Mouse (Mus musculus): ENCODE results near the gene Vsnl1. TPM values are rescaled to one million over a fixed set of nuclear protein-coding genes. Genes with fewer than 3 reads are reported as not detected.

The Vsnl1 gene
- polyA plus RNA-seq, 1 experiment from 2014 or later = 0.62 TPM

DNA sequence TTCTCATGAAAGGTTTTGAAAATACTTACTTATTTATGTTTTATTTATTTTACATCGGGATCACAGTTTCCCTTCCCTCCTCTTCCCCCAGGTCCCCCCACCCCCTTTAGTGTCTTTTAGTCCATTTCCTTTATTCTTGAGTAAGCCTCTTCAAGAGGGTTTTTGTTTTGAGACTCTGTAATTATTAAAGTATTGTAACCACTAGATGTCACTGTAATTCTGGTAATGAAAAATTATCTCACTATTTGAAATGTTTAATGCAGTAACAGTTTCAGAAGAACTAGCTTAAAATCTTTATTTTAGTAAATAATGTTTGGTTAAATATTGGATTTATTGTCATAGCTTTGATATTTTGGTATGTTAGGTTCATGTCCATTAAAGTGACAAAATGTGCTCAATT, 122.6 kb downstream of the Vsnl1 start:
- Histone ChIP-seq H3K36me3 (0 out of 2 replicates have a peak, but pooled peaks cover 3% of the 10 kb centered on the region), H3K4me3 (replicated peaks) (no peak overlapping the region), H3K27ac (no peak overlapping the region), H3K4me1 (replicated peaks) (no peaks in the 10 kb centered on the region), H3K9ac (no peak overlapping the region), H3K4me2 (replicated peaks) (no peak overlapping the region), H3K27me3 (replicated peaks) (no peaks in the 10 kb centered on the region), H3K9me3 (no peaks in the 10 kb centered on the region)
- no peak for ATAC-seq
- WGBS = 60% methylated on average over 1 of the region's 1 CpGs

DNA sequence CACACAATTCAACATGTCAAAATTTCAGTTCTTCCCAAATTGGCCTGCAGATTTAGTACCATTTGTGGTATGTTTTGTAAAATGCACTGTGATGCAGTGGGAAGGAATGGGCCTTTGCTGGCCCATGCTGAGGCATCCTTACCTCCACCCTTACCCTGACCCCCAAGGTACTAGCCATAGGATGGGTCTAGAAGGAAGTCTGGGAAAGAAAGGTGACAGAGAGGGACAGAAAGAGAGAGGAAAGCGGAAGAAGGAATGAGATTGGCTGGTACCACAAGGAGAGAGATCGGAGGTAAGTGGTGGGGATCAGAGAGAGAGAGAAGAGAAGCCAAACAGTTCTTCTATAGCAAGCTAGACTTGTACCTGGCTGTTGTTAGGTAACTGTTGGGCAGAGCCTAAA, 125.3 kb downstream of the Vsnl1 start:
- no peak overlapping the region for H3K4me3 ChIP-seq (replicated peaks)
- ATAC-seq = no peak
- no peaks in the 10 kb centered on the region for H3K4me1 ChIP-seq (replicated peaks)
- no peak overlapping the region for H3K4me2 ChIP-seq (replicated peaks)
- H3K27me3 ChIP-seq (replicated peaks) = no peaks in the 10 kb centered on the region
- no peaks in the 10 kb centered on the region for H3K9me3 ChIP-seq
- 98% methylated on average over 2 of the region's 2 CpGs for WGBS
- peaks cover 8% of the 10 kb centered on the region; the same call in 1 of the 2 replicates for H3K36me3 ChIP-seq
- no peak overlapping the region for H3K9ac ChIP-seq
- H3K27ac ChIP-seq = no peak overlapping the region

DNA sequence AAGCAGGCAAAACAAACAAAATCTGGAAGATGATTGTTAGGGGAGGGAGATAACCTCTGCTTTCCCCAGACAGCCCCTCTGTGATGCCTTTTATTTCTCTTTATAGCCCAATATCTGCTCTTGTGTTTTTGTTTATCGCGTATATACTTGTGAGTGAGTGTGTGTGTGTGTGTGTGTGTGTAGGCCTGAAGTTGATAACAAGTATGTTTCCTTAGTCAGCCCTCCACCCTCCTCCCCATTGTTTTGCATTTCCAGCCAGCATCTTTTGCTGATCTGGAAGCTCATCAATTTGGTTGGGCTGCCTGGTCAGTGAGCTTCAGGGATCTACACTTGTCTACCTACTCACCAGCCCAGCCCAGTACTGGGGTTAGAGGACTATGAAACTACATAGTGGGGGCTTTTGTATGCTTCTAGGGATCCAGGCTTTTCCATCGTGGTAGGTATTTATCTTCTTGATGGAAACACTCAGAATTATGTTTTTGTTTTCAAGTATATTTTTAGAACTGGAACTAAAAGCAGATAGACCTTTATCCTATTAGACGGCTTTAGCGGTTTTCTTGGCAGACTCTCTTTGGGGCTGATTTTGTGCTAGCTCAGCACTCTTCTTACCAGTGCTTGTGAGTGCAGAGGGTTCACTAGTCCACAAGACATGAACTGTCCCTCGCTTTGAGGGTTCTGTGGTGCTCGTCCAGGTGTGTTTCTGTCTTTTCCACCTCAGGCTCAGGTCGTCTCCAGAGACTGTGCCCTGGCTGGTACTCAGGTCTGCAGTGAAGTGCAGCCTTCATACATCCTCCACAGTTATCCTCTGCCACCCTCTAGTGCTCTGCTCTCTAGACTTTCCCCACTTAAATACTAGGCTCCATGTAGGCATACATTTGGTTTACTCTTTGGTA, 129.4 kb downstream of the Vsnl1 start:
- Histone ChIP-seq H3K36me3 (peaks cover 22% of the 10 kb centered on the region), H3K9ac (no peak overlapping the region), H3K27ac (no peak overlapping the region), H3K9me3 (no peaks in the 10 kb centered on the region), H3K4me2 (replicated peaks) (no peak overlapping the region), H3K4me3 (replicated peaks) (no peak overlapping the region), H3K27me3 (replicated peaks) (no peaks in the 10 kb centered on the region), H3K4me1 (replicated peaks) (no peaks in the 10 kb centered on the region)
- ATAC-seq = no peak
- WGBS = 91% methylated on average over 8 of the region's 8 CpGs

DNA sequence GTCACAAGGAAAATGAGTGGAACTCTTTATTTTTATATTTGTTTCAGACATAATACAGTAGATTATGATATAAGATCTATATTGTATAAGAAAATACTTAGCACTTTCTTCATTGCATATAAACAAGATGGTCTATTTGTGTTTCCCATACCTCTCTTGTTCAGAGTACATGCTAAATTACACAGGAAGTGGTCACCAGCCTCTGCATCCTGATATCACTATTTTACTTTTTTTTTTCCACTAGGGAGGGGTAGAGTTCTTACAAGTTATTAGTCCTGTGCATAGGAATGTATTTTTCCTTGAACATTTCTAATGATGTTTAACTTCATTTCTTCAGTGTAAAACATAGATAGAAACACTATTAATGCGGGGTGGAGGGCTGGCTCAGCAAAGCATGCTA, 135.6 kb downstream of the Vsnl1 start:
- 94% methylated on average over 1 of the region's 1 CpGs for WGBS
- Histone ChIP-seq H3K27ac (no peak overlapping the region), H3K4me1 (replicated peaks) (no peaks in the 10 kb centered on the region), H3K9ac (no peak overlapping the region), H3K4me2 (replicated peaks) (no peak overlapping the region), H3K36me3 (peaks cover 15% of the 10 kb centered on the region), H3K4me3 (replicated peaks) (no peak overlapping the region), H3K27me3 (replicated peaks) (no peaks in the 10 kb centered on the region), H3K9me3 (no peaks in the 10 kb centered on the region)
- ATAC-seq = no peak

DNA sequence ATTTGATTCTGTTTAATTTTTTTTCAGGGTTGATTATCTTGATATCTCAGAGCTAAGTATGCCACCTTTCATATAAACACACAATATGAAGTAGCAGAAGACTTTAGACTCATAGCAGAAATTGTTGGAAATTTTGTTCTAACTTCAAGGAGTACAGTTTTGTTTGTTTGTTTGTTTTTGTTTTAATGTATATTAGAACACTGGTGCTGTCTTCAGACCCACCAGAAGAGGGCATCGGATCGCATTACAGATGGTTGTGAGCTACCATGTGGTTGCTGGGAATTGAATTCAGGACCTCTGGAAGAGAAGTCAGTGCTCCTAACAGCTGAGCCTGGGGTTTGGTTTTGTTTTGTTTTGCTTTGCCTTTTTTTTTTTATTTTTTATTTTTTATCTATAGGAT, 150.0 kb downstream of the Vsnl1 start:
- H3K4me2 ChIP-seq (replicated peaks) = no peak overlapping the region
- no peak overlapping the region for H3K9ac ChIP-seq
- 98% methylated on average over 2 of the region's 2 CpGs for WGBS
- H3K4me1 ChIP-seq (replicated peaks) = no peaks in the 10 kb centered on the region
- no peak overlapping the region for H3K27ac ChIP-seq
- no peaks in the 10 kb centered on the region for H3K9me3 ChIP-seq
- H3K36me3 ChIP-seq = peaks cover 10% of the 10 kb centered on the region
- H3K27me3 ChIP-seq (replicated peaks) = no peaks in the 10 kb centered on the region
- no peak overlapping the region for H3K4me3 ChIP-seq (replicated peaks)
- no peak for ATAC-seq

DNA sequence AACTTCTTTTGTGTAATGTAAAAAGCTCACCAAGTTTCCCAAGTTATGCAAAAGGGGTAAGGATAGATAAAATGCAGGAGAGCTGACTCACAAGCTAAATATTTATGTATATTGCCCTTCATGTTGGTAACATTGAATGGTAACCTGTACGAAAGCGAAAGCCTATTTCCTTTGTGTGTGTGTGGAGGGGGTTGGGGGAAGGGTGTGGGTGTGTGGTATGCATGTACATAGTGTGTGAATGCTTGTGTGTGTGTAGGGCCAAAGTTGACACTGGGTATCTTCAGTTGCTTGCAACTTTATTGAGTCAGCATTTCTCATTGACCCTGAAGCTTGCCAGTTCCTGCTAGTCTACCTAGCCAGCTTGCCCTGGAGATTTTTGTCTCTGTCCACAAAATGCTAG, 154.8 kb downstream of the Vsnl1 start:
- H3K4me1 ChIP-seq (replicated peaks) = no peaks in the 10 kb centered on the region
- no peak overlapping the region for H3K4me2 ChIP-seq (replicated peaks)
- no peak overlapping the region for H3K9ac ChIP-seq
- 85% methylated on average over 2 of the region's 2 CpGs for WGBS
- H3K27me3 ChIP-seq (replicated peaks) = no peaks in the 10 kb centered on the region
- H3K9me3 ChIP-seq = no peaks in the 10 kb centered on the region
- ATAC-seq = no peak
- H3K27ac ChIP-seq = no peak overlapping the region
- 0 out of 2 replicates have a peak, but pooled peaks cover 14% of the 10 kb centered on the region for H3K36me3 ChIP-seq
- H3K4me3 ChIP-seq (replicated peaks) = no peak overlapping the region

DNA sequence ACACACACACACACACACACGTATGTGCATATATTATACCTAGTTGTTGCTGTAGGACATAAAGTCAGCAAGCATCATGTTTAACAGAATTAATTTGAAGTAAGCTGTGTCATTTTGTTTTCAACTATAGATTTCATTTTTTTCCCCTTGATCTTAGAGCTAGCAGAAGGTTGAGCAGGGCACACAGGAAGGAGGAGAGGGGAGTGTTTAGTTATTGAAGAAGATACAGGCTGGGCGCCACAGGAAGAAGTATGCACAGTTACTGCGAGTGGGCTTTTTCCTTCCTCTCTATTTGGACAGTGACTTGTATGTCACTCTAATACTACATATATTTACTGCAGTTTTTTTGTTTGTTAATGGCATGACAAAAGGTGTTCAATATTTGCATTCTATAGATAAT, 156.5 kb downstream of the Vsnl1 start:
- Histone ChIP-seq H3K9ac (no peak overlapping the region), H3K27ac (no peak overlapping the region), H3K9me3 (no peaks in the 10 kb centered on the region), H3K4me1 (replicated peaks) (no peaks in the 10 kb centered on the region), H3K4me3 (replicated peaks) (no peak overlapping the region), H3K27me3 (replicated peaks) (no peaks in the 10 kb centered on the region), H3K4me2 (replicated peaks) (no peak overlapping the region), H3K36me3 (0 out of 2 replicates have a peak, but pooled peaks cover 8% of the 10 kb centered on the region)
- no peak for ATAC-seq
- WGBS = 88% methylated on average over 3 of the region's 3 CpGs

DNA sequence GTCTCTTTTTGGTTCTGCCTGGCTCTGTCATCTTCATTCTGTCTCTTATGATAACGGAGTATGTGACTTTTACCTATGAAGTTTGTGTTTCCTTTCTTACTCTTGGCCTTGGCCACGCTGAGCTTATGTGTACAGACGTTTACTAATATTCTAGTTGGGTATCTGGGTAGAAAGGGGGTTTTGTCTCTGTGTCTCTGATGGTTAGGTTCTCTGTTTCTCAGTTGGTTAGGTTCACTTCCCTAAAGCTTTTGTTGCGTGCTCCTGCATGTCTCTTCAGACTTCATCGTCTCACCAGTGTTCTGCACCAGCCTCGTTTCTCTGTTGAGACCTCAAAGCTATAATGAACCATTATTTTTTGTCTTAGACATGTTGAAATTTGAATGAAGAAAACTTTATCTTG, 159.2 kb downstream of the Vsnl1 start:
- H3K36me3 ChIP-seq = 0 out of 2 replicates have a peak, but pooled peaks cover 8% of the 10 kb centered on the region
- no peak for ATAC-seq

DNA sequence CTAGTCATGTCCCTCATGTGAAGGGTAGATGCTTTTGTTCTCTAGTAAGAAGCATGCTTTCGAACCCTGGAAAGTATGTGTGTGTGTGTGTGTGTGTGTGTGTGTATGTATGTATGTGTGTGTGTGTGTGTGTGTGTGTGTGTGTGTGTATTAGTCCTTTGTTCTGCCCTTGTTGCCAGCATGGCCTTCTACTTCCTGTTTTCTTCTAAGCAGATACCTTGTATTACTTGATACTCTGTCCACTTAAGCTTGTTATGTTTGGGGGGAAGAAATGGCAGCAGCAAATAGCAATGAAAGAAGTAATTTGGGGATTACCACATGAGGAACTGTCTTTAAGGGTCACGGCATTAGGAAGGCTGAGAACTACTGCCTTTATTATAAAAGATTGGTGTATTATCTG, 159.8 kb downstream of the Vsnl1 start:
- H3K9me3 ChIP-seq = no peaks in the 10 kb centered on the region
- 90% methylated on average over 2 of the region's 2 CpGs for WGBS
- no peak overlapping the region for H3K9ac ChIP-seq
- 0 out of 2 replicates have a peak, but pooled peaks cover 7% of the 10 kb centered on the region for H3K36me3 ChIP-seq
- H3K4me3 ChIP-seq (replicated peaks) = no peak overlapping the region
- H3K4me1 ChIP-seq (replicated peaks) = no peaks in the 10 kb centered on the region
- H3K4me2 ChIP-seq (replicated peaks) = no peak overlapping the region
- H3K27me3 ChIP-seq (replicated peaks) = no peaks in the 10 kb centered on the region
- H3K27ac ChIP-seq = no peak overlapping the region
- no peak for ATAC-seq

More for the DNA sequence above, 159.2 kb downstream of the Vsnl1 start:
- Histone ChIP-seq H3K4me3 (replicated peaks) (no peak overlapping the region), H3K9me3 (no peaks in the 10 kb centered on the region), H3K9ac (no peak overlapping the region), H3K4me1 (replicated peaks) (no peaks in the 10 kb centered on the region), H3K27ac (no peak overlapping the region), H3K27me3 (replicated peaks) (no peaks in the 10 kb centered on the region), H3K4me2 (replicated peaks) (no peak overlapping the region)
- WGBS = 95% methylated on average over 6 of the region's 6 CpGs

Other genes starting within 250 kb of the Vsnl1 start
- gene Msgn1, start 227.6 kb downstream of the Vsnl1 start, polyA plus RNA-seq (2015; fragmentation: Nextera tagmentation; extraction: Ambion mirVana) = not detected in 2 replicates
- gene Gen1, start 170.8 kb downstream of the Vsnl1 start, polyA plus RNA-seq (2015; fragmentation: Nextera tagmentation; extraction: Ambion mirVana) = 7.3 and 7.7 TPM in 2 replicates
- gene Smc6, start 170.7 kb downstream of the Vsnl1 start, polyA plus RNA-seq (2015; fragmentation: Nextera tagmentation; extraction: Ambion mirVana) = 103 and 134 TPM in 2 replicates
- 0.08 and 0.28 TPM in 2 replicates for gene Rad51ap2, start 19.5 kb upstream of the Vsnl1 start, polyA plus RNA-seq (2015; fragmentation: Nextera tagmentation; extraction: Ambion mirVana)